Mouse (Mus musculus): Measurements from ENCODE around the gene Extl1. TPM values are rescaled to one million over a fixed set of nuclear protein-coding genes. Genes with fewer than 3 reads are reported as not detected.
"Not testable (repeated sequence)": the region's sequence is repeated elsewhere in the genome, so short reads cannot be mapped to it uniquely, and the experiment has no call there.

Gene Extl1
- polyA plus RNA-seq, 1 experiment: 2.7 TPM

DNA sequence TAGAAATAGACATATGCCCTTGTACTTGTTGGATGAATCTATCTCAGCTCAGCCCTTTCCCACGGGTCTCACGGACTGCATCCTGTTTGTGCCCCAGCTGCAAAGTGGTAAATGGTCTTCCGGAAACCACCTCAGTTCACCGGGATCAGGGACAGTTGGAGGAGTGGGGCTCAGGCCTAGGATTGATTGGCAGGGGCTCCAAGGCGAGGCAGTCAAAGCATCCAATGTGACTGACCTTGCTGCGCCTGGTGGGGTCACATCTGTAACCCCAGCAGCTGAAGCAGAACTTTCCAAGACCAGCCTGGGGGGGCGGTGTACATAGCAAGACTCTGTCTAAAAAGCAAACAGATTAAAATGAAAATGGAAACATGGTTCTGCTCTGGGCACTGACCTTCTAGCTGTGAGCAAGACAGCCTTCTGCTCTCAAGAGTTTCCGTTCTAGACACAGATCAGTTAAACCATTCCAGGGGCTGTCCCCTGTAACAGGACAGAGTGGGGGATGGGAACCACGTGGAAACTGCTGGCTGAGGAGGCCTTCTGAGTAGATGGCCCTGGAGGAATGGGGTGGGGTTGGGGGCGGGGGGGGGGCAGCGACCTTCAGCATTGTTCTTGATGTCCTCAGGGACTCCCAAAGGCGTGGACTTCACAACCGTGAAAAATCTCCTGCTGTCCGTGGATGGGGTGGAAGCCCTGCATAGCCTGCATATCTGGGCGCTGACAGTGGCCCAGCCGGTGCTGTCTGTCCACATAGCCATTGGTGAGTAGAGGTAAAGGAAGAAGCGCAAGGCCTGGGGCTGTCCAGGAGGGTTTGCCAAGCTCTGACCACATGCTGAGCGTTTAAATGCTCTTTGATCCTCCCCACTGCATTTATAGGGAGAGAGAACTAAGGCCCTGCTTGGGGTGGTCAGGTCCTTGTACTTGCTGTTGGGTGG is 32.1 kb downstream of the Extl1 start:
- DNase-seq (ENCODE audit: low read depth): no peak

DNA sequence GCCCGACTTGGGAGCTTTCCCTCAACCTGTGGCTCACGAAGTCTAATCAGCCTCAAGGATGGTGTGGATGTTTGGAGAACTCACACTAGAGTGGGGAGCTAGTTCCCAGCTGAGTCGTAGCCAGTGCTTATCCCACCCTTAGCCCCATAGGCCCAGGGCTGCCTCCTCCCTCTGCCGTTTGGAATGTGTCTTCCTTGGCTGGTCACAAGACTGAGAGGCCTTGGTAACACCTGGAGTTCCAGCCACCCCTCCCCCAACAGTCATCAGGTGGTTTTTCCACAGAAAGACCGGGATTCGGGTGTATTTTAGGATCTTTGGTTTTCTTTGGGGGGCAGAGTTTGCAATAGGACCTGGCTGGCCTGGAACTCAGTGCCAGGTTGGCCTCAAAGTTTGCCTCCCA is 33.0 kb downstream of the Extl1 start:
- DNase-seq (ENCODE audit: low read depth): no peak

- no peak for DNase-seq (ENCODE audit: low read depth)
These were observed 33.8 kb downstream of the Extl1 start for GRCm38 (mm10) chr4:134349829-134350228.

- DNase-seq (ENCODE audit: low read depth): no peak
These were observed 35.1 kb downstream of the Extl1 start for GRCm38 (mm10) chr4:134348545-134348944.

DNA sequence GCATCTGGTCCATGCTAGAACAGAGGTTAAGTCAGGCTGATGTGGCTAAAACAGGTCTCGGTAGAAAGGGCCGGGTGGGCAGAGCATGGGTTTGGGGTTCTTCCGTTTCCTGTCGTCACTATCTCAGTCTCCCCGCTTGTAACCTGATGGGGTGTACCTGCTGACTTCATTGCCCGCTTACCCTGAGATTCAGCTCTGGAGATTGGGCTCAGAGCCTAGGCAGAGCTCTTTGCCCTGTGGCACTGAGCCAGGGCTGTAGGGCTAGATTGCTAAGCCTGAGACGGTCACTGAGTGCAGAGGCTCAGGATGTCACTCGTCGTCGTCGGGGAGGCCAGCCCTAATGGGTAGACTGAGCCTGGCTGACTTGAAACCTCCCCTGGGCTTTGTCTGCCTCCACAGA is 35.6 kb downstream of the Extl1 start:
- DNase-seq (ENCODE audit: low read depth): no peak

- no peak for DNase-seq (ENCODE audit: low read depth)
These were observed 37.8 kb downstream of the Extl1 start for GRCm38 (mm10) chr4:134345802-134346201.

DNA sequence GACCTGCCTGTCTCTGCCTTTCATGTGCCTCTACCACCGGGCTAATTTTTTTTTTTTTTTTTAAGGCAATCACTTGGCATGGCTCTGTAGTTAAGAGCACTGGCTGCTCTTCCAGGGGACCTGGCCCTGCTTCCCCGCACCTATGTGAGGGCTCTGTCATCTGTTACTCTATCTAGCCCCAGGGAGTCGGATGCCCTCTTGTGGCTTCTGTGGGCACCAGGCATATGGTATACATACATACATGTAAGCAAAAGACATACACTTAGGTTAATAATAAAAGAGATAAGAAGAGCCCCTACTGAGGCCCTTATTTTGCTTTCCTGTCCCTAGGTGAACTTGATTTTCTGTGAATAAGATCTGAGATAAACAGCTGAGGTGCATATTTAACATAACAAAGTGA is 39.0 kb downstream of the Extl1 start:
- no peak for DNase-seq (ENCODE audit: low read depth)

DNA sequence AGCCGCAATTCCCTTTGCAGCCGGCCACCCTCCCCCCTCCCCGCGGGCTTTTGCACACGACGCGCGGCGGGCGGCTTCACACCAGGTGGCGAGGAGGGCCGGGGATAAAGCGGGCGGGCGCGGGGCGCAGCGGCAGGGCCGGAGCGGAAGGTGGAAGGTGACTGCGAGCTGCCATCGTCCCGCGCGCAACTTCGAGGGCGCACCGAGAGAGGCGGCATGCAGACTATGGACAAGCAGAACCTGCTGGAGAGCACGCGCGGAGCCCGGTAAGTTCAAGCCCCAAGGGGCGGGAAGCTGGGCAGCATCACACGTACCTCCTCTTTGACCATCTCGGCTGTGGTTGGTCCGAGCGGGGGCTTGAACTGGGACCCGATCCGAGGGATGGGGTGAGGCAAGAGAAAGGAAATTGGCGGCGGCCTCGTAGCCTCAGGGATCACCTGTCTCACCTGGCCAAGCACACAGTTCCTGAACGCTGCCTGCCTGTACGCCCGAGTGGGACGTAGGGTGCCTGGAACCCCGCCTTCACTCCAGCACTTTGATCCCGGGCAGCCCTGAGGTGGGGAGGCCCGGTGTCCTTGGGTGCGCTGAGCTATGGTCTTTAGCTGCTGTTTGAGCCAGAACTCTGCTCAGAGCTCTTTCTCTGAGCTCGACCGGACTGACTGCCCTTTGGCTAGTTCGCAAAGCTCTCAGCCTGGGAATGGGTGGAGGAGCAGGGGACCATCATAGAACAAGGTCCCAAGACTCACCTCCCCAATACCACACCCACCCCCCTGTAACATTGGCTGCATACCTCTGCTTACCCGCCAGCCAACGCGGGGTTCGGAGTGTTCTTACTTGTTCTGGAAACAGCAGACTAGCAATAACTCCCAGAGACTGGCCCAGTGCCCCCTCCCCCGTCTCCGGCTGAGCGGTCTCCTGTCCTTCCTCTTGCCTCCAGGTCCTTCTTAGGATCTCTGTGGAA is 40.3 kb downstream of the Extl1 start, which contains the start of gene Slc30a2:
TSS of gene Slc30a2 (plus strand) at position 111 of the 961 bp plus-strand sequence.
- peak; percentile 10 for DNase-seq (ENCODE audit: low read depth)

DNA sequence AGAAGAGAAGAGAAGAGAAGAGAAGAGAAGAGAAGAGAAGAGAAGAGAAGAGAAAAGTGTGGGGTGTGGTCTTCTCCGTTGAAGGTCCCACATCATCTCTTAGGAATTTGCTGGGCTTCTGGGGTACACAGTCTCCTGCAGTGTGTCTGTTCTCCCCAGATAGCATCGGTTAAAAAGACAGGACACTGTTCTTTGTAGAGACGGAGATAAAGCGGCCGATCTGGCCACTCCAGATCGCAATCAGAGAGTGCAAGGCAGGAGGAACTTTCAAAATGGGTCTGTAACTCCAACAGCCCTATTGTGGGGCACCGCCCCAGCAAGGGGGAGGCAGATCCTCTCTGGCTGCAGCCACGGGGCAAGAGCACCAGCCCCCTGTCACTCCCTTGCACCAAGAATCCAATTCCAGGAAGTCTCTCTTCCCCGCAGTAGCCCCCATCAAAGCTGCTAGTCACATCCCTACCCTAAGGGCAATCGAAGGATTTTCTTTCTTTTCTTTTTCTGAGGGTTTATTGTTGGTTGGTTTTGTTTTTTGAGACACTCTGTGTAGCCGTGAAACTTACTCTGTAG is 41.4 kb downstream of the Extl1 start:
- DNase-seq (ENCODE audit: low read depth): no peak

DNA sequence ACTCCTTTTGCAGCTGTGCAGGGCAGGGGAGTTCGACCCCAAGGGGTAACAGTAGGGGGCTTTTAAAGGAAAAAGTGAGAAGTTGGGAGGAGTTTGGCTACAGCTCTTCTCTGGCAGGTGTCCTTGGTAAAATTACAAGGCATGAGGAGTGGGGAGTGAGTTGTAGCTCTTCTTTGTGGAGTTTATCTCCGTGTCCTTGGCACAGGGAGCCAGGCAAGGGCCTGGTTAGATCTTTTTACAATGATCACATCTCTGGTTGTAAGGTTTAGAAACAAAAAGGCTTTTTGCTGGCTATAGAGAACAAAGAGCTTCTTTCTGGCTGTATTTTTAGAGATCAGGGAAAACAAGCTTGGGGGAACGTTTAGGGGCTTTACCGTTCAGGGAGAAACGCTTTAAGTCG is 42.4 kb downstream of the Extl1 start:
- not testable (repeated sequence) for DNase-seq (ENCODE audit: low read depth)

GRCm38 (mm10) chr4:134330281-134330680 is 53.4 kb downstream of the Extl1 start:
- DNase-seq (ENCODE audit: low read depth): no peak

DNA sequence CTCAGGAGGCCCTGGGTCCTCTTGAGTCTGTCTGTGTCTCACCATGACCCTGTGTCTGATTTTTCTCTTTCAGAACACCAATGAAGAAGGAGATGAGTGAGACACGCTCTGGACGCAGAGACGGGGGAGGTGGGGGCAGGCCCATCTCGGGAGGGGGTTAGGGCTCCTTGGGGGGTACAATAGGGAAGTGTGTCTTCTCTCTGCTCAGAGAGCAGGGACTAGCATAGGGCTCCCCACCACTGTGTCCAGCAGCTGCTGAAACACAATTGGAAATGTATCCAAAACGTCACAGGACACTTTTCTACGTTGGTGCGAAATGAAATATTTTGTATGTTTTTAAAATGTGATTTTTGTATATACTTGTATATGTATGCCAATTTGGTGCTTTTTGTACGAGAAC is 54.8 kb downstream of the Extl1 start:
- DNase-seq (ENCODE audit: low read depth): no peak

DNA sequence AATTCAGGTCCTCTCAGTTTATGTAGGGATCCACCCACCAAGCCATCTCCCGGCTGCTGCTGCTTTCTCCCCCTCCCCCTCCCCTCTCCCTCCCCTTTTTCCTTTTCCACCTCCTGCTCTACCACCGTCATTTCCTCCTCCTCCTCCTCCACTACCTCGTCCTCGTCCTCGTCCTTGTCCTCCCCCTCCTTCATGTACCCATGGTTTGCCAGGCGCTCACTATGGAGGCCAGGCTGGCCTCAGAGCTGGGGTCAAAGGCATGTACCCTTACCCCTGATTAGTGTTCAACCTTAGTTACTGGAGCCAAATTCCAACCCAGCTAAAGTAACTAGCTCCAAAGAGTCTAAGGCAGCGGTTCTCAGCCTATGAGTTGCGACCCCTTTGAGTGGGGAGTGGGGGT is 55.5 kb downstream of the Extl1 start:
- DNase-seq (ENCODE audit: low read depth): no peak

GRCm38 (mm10) chr4:134326859-134327530 is 56.7 kb downstream of the Extl1 start:
- DNase-seq (ENCODE audit: low read depth): no peak

DNA sequence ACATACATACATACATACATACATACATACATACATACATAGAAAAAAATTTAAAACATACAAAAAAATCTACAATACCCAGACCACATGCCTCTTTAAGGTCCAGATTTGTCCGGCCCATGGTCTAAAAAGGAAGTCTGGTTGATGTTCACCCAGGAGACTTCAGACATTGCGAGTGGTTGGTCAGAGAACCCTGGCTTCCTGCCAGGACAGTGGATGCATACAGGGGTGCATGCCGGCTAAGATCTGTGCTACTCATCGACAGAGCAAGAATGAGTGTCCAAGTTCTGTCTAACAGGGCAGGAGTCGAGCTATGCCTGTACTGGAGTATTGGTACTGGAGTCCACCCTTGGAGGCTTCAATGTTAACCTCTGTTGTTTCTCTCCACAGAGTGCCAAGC is 59.0 kb downstream of the Extl1 start:
- no peak for DNase-seq (ENCODE audit: low read depth)

DNA sequence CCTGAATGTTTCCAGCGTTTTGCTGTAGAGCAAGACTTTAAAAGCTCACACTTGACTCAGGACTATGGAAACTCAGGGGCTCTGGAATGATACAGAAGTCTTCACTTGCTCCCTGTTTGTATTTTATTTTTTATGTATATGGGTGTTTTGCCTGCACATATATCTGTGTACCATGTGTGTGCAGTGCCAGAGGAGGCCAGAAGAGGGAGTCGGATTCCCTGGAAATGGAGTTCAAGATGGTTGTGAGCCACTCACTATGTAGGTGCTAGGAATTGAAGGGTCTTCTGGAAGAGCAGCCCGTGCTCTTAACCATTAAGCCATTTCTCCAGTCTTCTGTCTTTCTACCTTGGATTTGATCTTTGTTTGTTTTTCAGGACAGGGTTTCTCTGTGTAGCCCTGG is 62.1 kb downstream of the Extl1 start:
- no peak for DNase-seq (ENCODE audit: low read depth)

- no peak for DNase-seq (ENCODE audit: low read depth)
These were observed 64.0 kb downstream of the Extl1 start for GRCm38 (mm10) chr4:134319674-134320073.

DNA sequence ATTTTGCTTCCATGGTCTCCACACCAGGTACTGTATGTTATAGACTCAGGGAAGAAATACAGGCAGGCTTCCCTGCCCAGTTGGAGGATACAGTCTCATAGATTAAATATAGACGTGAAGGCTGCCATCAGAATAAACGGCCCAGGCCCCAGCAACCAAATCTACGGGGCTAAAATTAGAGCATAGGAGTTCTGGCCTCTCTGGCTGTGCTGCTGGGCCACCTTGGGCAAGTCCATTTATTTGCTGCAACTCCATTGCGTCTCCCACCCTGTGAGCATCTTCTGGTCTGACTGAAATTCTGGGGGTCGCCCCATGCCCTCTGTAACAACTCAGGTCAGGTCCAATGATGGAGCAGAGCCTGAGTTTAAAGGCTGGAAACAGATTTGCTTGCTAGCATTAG is 64.6 kb downstream of the Extl1 start:
- DNase-seq (ENCODE audit: low read depth): no peak

DNA sequence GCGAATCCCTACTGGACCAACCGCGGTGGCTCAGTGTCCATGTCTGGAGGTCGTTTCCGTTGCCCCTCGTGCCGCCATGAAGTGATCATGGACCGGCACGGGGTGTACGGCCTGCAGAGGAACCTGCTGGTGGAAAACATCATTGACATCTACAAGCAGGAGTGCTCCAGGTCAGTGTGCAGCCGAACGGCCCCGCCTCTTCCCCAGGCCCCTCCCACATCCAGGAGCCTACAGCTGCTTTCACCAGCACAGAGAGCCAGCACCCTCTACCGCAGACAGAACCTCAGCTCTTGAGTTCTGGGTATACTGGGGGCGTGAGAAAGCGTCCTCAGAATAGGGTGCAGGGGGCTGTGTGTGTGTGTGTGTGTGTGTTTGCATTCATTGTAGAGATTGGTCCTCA is 67.3 kb downstream of the Extl1 start:
- no peak for DNase-seq (ENCODE audit: low read depth)

DNA sequence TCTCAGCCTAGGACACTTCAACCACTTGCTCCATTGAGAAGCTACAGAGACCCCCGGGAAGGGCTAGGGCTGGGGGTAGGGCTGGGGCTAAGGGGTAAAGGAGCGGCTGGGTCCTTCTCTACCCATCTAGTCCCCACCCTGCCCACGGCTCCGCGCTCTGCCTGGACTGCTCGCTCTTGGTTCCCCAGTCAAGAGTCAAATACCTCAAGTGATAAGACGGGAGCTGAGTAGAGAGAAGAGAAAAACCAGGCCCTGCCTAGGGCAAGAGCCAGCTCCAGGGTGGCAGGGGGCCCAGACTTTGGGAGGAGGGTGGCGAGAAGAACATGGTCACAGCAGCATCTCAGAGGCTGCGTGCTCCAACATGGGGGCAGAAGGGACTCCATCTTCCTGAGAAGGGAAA is 68.2 kb downstream of the Extl1 start:
- no peak for DNase-seq (ENCODE audit: low read depth)

DNA sequence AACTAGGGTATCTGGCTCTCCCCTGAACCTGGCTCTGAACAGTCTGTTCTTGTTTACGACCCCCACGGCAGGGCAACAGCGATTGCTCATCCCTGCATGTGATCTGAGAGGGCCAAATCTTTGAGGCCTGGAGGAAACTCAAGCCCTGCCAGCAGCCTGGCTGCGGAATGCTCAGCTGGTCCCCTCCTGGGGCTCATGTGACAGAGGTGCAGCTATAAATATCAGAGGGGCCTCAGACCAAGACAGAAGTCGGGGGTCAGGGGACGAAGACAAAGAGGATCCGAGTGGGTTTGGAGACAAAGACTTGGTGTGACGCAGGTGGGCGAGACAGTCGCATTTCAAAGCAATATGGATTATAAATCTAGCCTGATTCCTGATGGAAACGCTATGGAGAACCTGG is 68.8 kb downstream of the Extl1 start, which contains the start of gene Trim63:
TSS of gene Trim63 (plus strand) at position 245 of the 400 bp plus-strand sequence.
- DNase-seq (ENCODE audit: low read depth): no peak

Data from gonadal fat pad, adult 2 months (tissue).